Mouse (Mus musculus) lung, adult 2 months (tissue): ENCODE measurements around the gene Ncoa4.

Experiments
- CTCF ChIP-seq: fragments of 200-500 bp; IDR thresholded peaks from 2 replicates; pipeline ENCODE4 v1.5.1; 2011; ENCODE audit warnings: mild to moderate bottlenecking, low read length, control low read depth; ENCODE audit not compliant: insufficient read depth
- POLR2A ChIP-seq: fragments of 200-500 bp; IDR thresholded peaks from 2 replicates; pipeline ENCODE4 v1.6.1; 2011; ENCODE audit warnings: low read depth, mild to moderate bottlenecking, control low read depth, low read length, borderline replicate concordance; ENCODE audit errors: extremely low read depth

DNA sequence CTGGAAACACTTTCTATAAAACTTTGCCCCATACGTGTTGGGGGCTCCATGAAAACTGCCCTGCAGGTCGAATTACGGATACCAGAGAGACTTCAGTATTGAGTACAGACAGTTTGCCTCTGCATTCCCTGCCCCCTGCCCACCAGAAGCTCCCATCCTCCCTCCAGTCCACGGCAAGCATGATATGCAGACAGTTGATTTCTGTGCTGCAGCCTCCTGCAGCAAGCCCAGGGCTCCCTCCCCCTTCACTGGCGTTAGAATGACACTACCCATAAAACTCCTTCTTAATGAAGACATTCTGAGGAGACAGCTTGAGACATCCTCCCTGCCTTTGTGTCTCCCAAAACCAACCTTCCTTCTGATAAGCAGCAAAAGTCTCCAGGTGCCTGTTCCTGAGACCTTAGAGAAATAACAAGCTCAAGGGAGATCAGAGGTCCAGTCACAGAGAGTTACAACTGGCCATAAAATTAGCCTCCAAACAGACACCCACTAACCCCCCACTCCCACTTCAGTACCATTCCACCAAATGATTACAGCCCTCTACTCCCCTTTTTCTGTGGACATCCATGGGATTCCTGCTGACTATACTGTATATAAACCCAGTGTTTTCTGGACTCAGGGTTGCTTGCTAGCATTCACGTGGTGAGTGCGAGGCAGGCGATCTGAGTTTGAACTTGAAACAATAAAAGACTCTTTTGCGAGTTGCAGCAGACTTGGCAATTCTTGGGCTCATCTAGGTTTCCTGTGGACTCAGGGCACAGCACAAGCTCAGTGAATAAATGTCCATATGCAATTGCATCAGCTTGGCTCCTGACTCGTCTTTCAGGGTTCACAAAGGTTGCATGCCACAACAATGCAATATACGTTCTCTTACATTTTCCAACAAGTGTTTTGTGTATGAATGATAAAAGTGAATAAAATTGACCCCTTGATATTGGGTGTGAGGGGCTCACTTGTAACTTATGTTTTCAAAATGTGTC lies 38.4 kb upstream of the Ncoa4 start:
- no peak for TF ChIP-seq CTCF
- no peak for TF ChIP-seq POLR2A
